Mouse (Mus musculus): ENCODE data around the gene Ino80.

- TF ChIP-seq CTCF (conservative IDR thresholded peaks at IDR 0.05 in 1 of 2, IDR thresholded peaks at IDR 0.05 in 1 of 2; ENCODE audit: low read depth in 2 of 2, low read length in 2 of 2): no peak
- TF ChIP-seq POLR2A (IDR thresholded peaks at IDR 0.05; ENCODE audit: low read depth, low read length): no peak
- TF ChIP-seq TBP (conservative IDR thresholded peaks at IDR 0.05; ENCODE audit: low read depth, low read length): no peak
- no peak for TF ChIP-seq RAD21 (IDR thresholded peaks at IDR 0.05; ENCODE audit: low read depth, low read length)
Observed at GRCm38 (mm10) chr2:119388266-119388665, 89.2 kb downstream of the Ino80 start.
